Mouse (Mus musculus) kidney, embryonic 14.5 days (tissue): ENCODE measurements at regions not wholly inside any gene's neighbourhood (a gene's known extent, or its start where the extent isn't known, plus 50 kb on each side); places are given as distances from the start of the nearest gene placed in this dataset.
A peak's percentile ranks its signal among the peaks of the same experiment; 100 is the strongest.

Experiments used
- ATAC-seq: fragments of 200-750 bp; cut with Nextera tagmentation; 2 replicates; pipeline ENCODE4 v1.8.0; 2017; ENCODE audit warnings: moderate number of reproducible peaks, mild to moderate bottlenecking, moderate TSS enrichment, moderate library complexity; ENCODE audit not compliant: low FRiP score, low TSS enrichment
- H3K27ac ChIP-seq: fragments of 300-500 bp; sonication (generic); 2 replicates; pipeline ENCODE4 v1.5.1; 2014; ENCODE audit warnings: low read depth, mild to moderate bottlenecking, low read length, moderate library complexity, mixed read lengths
- H3K27me3 ChIP-seq: fragments of 300-500 bp; sonication (generic); 2 replicates; pipeline ENCODE4 v1.6.1; 2014; ENCODE audit warnings: mild to moderate bottlenecking, low read length; ENCODE audit not compliant: control insufficient read depth, insufficient read depth
- H3K36me3 ChIP-seq: fragments of 300-500 bp; sonication (generic); 2 replicates; pipeline ENCODE4 v1.6.1; 2014; ENCODE audit warnings: low read length, mixed read lengths; ENCODE audit not compliant: control insufficient read depth, insufficient read depth
- H3K4me1 ChIP-seq: fragments of 300-500 bp; sonication (generic); 2 replicates; pipeline ENCODE4 v1.6.1; 2014; ENCODE audit warnings: low read length, mixed read lengths; ENCODE audit not compliant: control insufficient read depth, insufficient read depth
- H3K4me2 ChIP-seq: fragments of 300-500 bp; sonication (generic); replicated peaks from 2 replicates; pipeline ENCODE4 v1.6.1; 2014; ENCODE audit warnings: low read depth, mild to moderate bottlenecking, low read length
- H3K4me3 ChIP-seq: fragments of 300-500 bp; sonication (generic); 2 replicates; pipeline ENCODE4 v1.5.1; 2014; ENCODE audit warnings: mild to moderate bottlenecking, low read length
- H3K9ac ChIP-seq: fragments of 300-500 bp; sonication (generic); 2 replicates; pipeline ENCODE4 v1.6.1; 2014; ENCODE audit warnings: low read depth, mild to moderate bottlenecking, low read length, moderate library complexity
- H3K9me3 ChIP-seq: fragments of 300-500 bp; sonication (generic); 2 replicates; pipeline ENCODE4 v1.6.1; 2016; ENCODE audit warnings: low read length; ENCODE audit not compliant: control insufficient read depth
- WGBS: fragments of 180-500 bp; shearing (Covaris S2); extraction: QIAGEN DNeasy Blood & Tissue Kit; methylation state at CpG from one replicate; pipeline ENCODE4 v1.1.7; 2014; 5-methylcytosine and 5-hydroxymethylcytosine counted together

DNA sequence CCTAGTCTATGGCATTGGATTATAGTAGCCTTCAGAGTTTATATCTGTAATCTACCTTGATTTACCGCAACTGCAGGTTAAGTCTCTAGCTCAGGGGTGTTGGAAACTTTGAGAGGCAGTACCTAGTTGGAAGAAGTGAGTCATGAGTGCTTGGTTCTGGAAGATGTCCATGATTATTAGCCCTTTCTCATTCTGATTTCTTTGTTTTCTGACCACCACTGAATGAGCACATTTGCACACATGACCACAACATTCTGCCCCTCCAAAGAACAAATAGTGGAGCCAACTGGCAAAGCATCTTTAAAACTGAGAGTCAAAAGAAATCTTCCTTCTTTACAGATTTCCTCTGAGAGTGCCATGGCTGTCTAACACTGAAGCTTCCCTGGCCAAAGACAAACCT is 95.5 kb upstream of the Dcn start:
- no peaks in the 10 kb centered on the region for H3K36me3 ChIP-seq
- 87% methylated on average over 1 of the region's 1 CpGs for WGBS
- no peaks in the 10 kb centered on the region for H3K9me3 ChIP-seq
- no peak overlapping the region for H3K4me2 ChIP-seq
- no peaks in the 10 kb centered on the region for H3K4me1 ChIP-seq
- no peak for ATAC-seq
- H3K9ac ChIP-seq, result no peak overlapping the region
- no peaks in the 10 kb centered on the region for H3K27me3 ChIP-seq
- no peak overlapping the region for H3K4me3 ChIP-seq
- no peak overlapping the region for H3K27ac ChIP-seq

GRCm38 (mm10) chr10:97387196-97387876 is 92.1 kb upstream of the Dcn start:
- WGBS, result 74% methylated on average over 3 of the region's 3 CpGs
- H3K4me2 ChIP-seq, result no peak overlapping the region
- H3K9ac ChIP-seq, result no peak overlapping the region
- H3K36me3 ChIP-seq, result no peaks in the 10 kb centered on the region
- no peak overlapping the region for H3K27ac ChIP-seq
- no peaks in the 10 kb centered on the region for H3K4me1 ChIP-seq
- H3K4me3 ChIP-seq, result no peak overlapping the region
- H3K9me3 ChIP-seq, result no peaks in the 10 kb centered on the region
- no peak for ATAC-seq
- H3K27me3 ChIP-seq, result no peaks in the 10 kb centered on the region

DNA sequence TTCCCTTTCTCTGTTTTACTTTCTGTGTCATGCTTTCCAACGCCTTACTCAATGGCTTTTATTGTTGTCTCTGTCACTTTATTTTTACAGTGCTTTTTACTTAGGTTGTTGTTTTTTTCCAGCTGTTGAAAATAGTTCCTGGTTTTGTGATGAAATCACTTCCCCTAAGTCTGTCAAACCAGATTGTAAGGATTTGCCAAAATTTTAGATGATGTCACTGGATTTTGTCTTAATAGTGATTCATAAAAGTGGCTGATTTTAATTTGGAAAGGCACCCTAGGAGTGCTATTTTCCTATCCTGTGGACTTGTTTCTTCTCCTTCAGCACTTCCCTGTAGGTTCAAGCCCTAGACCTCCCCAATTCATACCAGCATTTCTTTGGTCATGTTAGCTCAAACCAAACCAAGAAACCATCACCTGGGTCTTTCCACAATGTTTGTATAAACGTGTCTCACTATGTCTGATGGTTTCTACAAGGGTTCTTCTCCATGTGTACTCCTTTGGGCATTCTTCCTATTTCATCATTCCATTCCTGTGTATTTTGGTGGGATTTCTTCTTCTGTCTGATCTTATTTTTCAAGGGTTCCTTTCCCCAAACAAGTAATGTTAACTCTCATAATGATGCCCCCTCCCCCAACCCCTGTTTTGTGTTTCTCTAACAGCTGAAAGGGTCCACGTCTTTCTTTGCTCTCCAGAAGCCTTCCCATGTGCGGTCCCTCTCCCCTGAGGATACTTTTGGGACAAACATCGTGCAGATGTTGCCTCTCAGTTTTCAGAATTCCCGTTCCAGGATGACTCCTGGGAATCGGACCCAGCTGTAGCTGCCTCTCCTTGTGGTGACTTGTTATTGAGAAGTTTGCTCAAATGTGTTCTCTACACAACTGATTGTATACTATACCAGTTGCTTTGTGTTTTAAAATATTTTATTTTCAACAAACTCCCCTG is 89.5 kb upstream of the Dcn start:
- 66% methylated on average over 7 of the region's 7 CpGs for WGBS
- Histone ChIP-seq H3K4me2 (no peak overlapping the region), H3K27ac (no peak overlapping the region), H3K36me3 (no peaks in the 10 kb centered on the region), H3K4me3 (no peak overlapping the region), H3K4me1 (no peaks in the 10 kb centered on the region), H3K9me3 (no peaks in the 10 kb centered on the region), H3K9ac (no peak overlapping the region), H3K27me3 (no peaks in the 10 kb centered on the region)
- ATAC-seq, result no peak

DNA sequence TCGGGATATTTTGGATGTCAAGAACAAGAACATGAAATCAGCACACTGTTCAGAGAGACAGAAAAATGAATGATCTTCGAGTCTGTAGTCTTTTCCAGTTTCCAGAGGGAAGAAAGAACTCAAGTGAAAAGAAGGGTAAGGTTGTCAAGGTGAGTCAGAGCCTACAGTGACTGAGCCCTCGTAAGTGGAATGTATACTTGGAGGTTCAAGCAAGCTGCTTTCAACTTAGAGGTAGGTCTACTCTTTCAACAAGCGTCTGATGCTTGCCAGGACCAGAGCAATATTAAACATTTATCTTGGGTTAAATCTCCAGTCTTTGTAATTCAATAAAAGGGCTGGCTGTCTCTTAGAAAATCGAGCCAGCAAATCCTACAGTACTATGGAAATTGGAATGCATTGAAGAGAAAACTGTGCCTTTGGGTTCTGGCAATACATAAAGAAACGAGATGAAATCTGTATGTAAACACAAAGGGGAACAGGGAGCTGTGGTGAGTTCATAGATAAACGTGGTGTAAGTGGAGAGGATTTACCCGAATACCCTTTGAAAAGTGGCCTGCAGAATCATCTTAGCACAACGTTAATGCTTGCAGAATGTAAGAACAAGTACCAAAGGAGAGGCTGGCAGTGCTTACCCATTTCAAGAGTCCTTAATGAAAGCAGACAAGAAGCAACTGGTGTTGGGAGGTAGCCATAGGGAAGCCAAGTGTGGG is 82.2 kb upstream of the Dcn start:
- WGBS, result 63% methylated on average over 9 of the region's 9 CpGs
- Histone ChIP-seq H3K27me3 (no peaks in the 10 kb centered on the region), H3K9me3 (no peaks in the 10 kb centered on the region), H3K4me3 (no peak overlapping the region), H3K36me3 (no peaks in the 10 kb centered on the region), H3K4me1 (no peaks in the 10 kb centered on the region), H3K9ac (no peak overlapping the region), H3K27ac (no peak overlapping the region), H3K4me2 (no peak overlapping the region)
- no peak for ATAC-seq

DNA sequence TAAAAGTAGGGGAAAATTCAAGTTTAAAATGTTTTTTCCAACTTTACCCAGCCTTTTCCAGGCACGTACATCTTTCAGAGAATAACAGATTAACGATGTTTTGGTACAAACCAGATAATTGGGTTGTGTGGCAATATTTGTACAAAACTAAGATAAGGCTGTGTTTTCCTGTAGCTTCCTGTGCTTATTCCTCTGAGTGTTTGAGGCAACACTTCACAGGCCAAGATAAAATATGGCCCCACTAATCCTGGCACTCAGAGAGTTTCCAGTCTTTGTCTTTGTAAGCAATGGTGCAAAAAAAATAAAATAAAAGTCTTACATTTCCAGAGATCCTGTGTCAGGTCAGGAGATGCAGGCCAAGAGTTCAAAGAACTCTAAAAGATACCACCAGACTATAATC is 81.5 kb upstream of the Dcn start:
- Histone ChIP-seq H3K4me2 (no peak overlapping the region), H3K9me3 (no peaks in the 10 kb centered on the region), H3K27me3 (no peaks in the 10 kb centered on the region), H3K36me3 (no peaks in the 10 kb centered on the region), H3K27ac (no peak overlapping the region), H3K4me1 (no peaks in the 10 kb centered on the region), H3K4me3 (no peak overlapping the region), H3K9ac (no peak overlapping the region)
- WGBS, result 64% methylated on average over 2 of the region's 2 CpGs
- no peak for ATAC-seq

GRCm38 (mm10) chr10:97402524-97402923 is 76.9 kb upstream of the Dcn start:
- Histone ChIP-seq H3K36me3 (no peaks in the 10 kb centered on the region), H3K4me3 (no peak overlapping the region), H3K4me2 (no peak overlapping the region), H3K27me3 (no peaks in the 10 kb centered on the region), H3K9ac (no peak overlapping the region), H3K27ac (no peak overlapping the region), H3K4me1 (no peaks in the 10 kb centered on the region), H3K9me3 (no peaks in the 10 kb centered on the region)
- no peak for ATAC-seq
- 92% methylated on average over 2 of the region's 2 CpGs for WGBS

DNA sequence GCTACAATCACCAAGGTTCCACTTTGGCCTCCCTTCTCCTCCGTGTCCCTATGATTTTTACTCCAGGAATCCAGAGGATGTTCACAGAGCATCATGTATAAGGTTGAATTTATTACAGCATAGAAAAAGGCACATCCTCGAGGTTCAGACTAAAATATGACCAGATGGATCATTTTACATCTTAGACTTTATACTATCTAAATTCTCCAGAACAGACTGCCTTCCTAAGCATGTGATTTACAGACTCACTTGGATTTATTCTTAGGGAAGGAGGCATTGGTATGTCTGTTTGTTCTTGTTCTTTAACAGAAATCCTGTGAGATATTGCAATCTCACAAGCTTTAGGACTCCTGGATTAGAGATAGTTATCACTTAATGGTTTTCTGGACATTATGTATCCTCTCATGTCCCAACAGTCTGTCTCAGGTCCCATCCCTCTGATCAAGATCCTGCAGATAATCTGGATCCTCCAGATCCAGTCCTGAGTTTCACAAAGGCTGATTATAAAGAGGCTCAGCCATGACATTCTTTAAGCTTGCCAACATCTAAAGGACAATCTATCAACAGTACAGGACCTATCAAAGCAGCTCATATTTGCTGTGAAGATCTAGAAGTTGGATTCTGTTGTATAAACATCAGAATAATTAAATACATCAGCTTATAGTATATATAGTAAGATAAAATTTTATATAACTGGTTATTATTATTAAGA is 75.2 kb upstream of the Dcn start:
- Histone ChIP-seq H3K9me3 (no peaks in the 10 kb centered on the region), H3K27me3 (no peaks in the 10 kb centered on the region), H3K4me2 (no peak overlapping the region), H3K4me3 (no peak overlapping the region), H3K9ac (no peak overlapping the region), H3K4me1 (no peaks in the 10 kb centered on the region), H3K27ac (no peak overlapping the region), H3K36me3 (no peaks in the 10 kb centered on the region)
- 47% methylated on average over 2 of the region's 2 CpGs for WGBS
- no peak for ATAC-seq

GRCm38 (mm10) chr10:97409181-97409581 is 70.2 kb upstream of the Dcn start:
- ATAC-seq, result peak; percentile 66; the same call in 1 of the 2 replicates
- Histone ChIP-seq H3K9ac (no peak overlapping the region), H3K4me2 (no peak overlapping the region), H3K4me3 (no peak overlapping the region), H3K27me3 (no peaks in the 10 kb centered on the region), H3K4me1 (no peaks in the 10 kb centered on the region), H3K27ac (no peak overlapping the region), H3K9me3 (no peaks in the 10 kb centered on the region), H3K36me3 (no peaks in the 10 kb centered on the region)
- 3% methylated on average over 1 of the region's 1 CpGs for WGBS
